Mouse (Mus musculus) heart, postnatal 0 days (tissue): Measurements from ENCODE around the gene Bcar3.

ENCODE experiments used
- CTCF ChIP-seq: IDR thresholded peaks from 2 replicates; pipeline ENCODE4 v1.5.1; 2016; ENCODE audit warnings: antibody characterized with exemption, control low read depth, low read depth
- EP300 ChIP-seq: IDR thresholded peaks from 2 replicates; pipeline ENCODE4 v1.6.1; 2016; ENCODE audit warnings: antibody characterized with exemption, low read depth

DNA sequence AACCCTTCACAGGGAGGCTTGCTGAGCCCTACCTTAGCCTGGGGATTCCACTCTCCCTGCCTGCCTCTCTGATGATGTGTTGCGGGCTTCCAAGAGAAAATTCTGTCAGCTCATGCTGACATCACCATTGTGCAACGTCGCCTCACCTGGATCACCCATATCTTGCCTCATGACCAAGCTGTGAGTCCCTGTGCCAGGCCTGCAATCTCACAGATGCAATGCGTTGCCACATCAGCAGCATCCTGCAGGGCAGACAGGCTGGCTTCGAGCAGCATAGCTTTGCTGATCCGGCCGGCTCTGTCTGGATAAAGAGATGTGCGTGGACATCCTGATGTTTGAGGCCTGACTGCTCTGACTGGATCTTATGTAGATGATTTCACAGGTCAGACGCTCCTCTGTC is 169.2 kb downstream of the Bcar3 start:
- TF ChIP-seq CTCF (no peak), EP300 (no peak)
